Mouse (Mus musculus) heart, embryonic 13.5 days (tissue): ENCODE results near the gene Gm9964. TPM values are rescaled to one million over a fixed set of nuclear protein-coding genes. Genes with fewer than 3 reads are reported as not detected.
A peak's percentile ranks its signal among the peaks of the same experiment; 100 is the strongest.

ENCODE experiments used
- ATAC-seq: fragments of 200-750 bp; cut with Nextera tagmentation; 2 replicates; pipeline ENCODE4 v1.8.0; 2017; ENCODE audit warnings: moderate TSS enrichment; ENCODE audit not compliant: insufficient number of reproducible peaks, low FRiP score, low TSS enrichment; ENCODE audit errors: extremely low read depth
- H3K27ac ChIP-seq: fragments of 300-500 bp; sonication (generic); replicated peaks from 2 replicates; pipeline ENCODE4 v1.5.1; 2015; ENCODE audit warnings: moderate library complexity, mild to moderate bottlenecking, inconsistent platforms
- H3K27me3 ChIP-seq: fragments of 300-500 bp; sonication (generic); replicated peaks from 2 replicates; pipeline ENCODE4 v1.6.1; 2015; ENCODE audit warnings: mild to moderate bottlenecking, inconsistent platforms
- H3K36me3 ChIP-seq: fragments of 300-500 bp; sonication (generic); 2 replicates; pipeline ENCODE4 v1.6.1; 2015; ENCODE audit warnings: mild to moderate bottlenecking, inconsistent platforms
- H3K4me1 ChIP-seq: fragments of 300-500 bp; sonication (generic); 2 replicates; pipeline ENCODE4 v1.6.1; 2015; ENCODE audit warnings: inconsistent platforms
- H3K4me2 ChIP-seq: fragments of 300-500 bp; sonication (generic); 2 replicates; pipeline ENCODE4 v1.6.1; 2015; ENCODE audit warnings: inconsistent platforms, mild to moderate bottlenecking, moderate library complexity
- H3K4me3 ChIP-seq: fragments of 300-500 bp; sonication (generic); 2 replicates; pipeline ENCODE4 v1.5.1; 2015; ENCODE audit warnings: moderate library complexity, mild to moderate bottlenecking, inconsistent platforms
- H3K9ac ChIP-seq: fragments of 300-500 bp; sonication (generic); 2 replicates; pipeline ENCODE4 v1.6.1; 2015; ENCODE audit warnings: inconsistent platforms, mild to moderate bottlenecking, moderate library complexity
- H3K9me3 ChIP-seq: fragments of 300-500 bp; sonication (generic); 2 replicates; pipeline ENCODE4 v1.6.1; 2016; ENCODE audit warnings: inconsistent platforms
- WGBS: fragments of 180-500 bp; shearing (Covaris S2); methylation state at CpG from one replicate; pipeline ENCODE4 v1.1.7; 2015; ENCODE audit warnings: mixed read lengths; 5-methylcytosine and 5-hydroxymethylcytosine counted together
- polyA plus RNA-seq: library from polyadenylated mRNA; unstranded; fragments of >200 nt; fragmentation: Nextera tagmentation; extraction: Ambion mirVana; gene quantifications from 2 replicates; pipeline ENCODE4 v1.2.1, GENCODE M21; 2015

Gene Gm9964
- not detected in 2 replicates for polyA plus RNA-seq

- H3K4me2 ChIP-seq, result no peak within 1 kb of the TSS
- H3K36me3 ChIP-seq, result no peaks in the 10 kb centered on the region
- ATAC-seq, result no peak
- H3K27ac ChIP-seq, result no peak within 1 kb of the TSS
- H3K9ac ChIP-seq, result no peak within 1 kb of the TSS
- no peaks in the 10 kb centered on the region for H3K27me3 ChIP-seq
- WGBS, result 74% methylated on average over 5 of the region's 5 CpGs
- H3K4me3 ChIP-seq, result no peak within 1 kb of the TSS
- no peaks in the 10 kb centered on the region for H3K4me1 ChIP-seq
- no peaks in the 10 kb centered on the region for H3K9me3 ChIP-seq
Measured at GRCm38 (mm10) chr11:79296856-79297491, at the start of gene Gm9964. Gene Gm9964 (minus strand): TSS chr11:79296906.

- peak overlapping the region; percentile 95 for H3K4me3 ChIP-seq
- H3K9ac ChIP-seq, result peak overlapping the region; percentile 100
- peak; percentile 72; the same call in 1 of the 2 replicates for ATAC-seq
- H3K36me3 ChIP-seq, result peaks cover 19% of the 10 kb centered on the region
- H3K27me3 ChIP-seq, result no peaks in the 10 kb centered on the region
- WGBS, result 1% methylated on average over 37 of the region's 63 CpGs
- peaks cover 5% of the 10 kb centered on the region; the same call in 1 of the 2 replicates for H3K9me3 ChIP-seq
- peaks cover 32% of the 10 kb centered on the region for H3K4me1 ChIP-seq
- H3K4me2 ChIP-seq, result peak overlapping the region; percentile 94
- H3K27ac ChIP-seq, result peak overlapping the region; percentile 95
Measured at GRCm38 (mm10) chr11:79339808-79340781, 43.4 kb upstream of the Gm9964 start.

GRCm38 (mm10) chr11:79339234-79339807 lies 42.6 kb upstream of the Gm9964 start, which contains the start of gene Nf1:
Gene Nf1 (plus strand): TSS chr11:79339693.
- Histone ChIP-seq H3K4me3 (peak within 1 kb of the TSS; percentile 95), H3K4me1 (peaks cover 32% of the 10 kb centered on the region), H3K27ac (peak within 1 kb of the TSS; percentile 95), H3K9me3 (peaks cover 5% of the 10 kb centered on the region; the same call in 1 of the 2 replicates), H3K36me3 (peaks cover 14% of the 10 kb centered on the region; the same call in 1 of the 2 replicates), H3K9ac (peak within 1 kb of the TSS; percentile 100), H3K27me3 (no peaks in the 10 kb centered on the region), H3K4me2 (peak within 1 kb of the TSS; percentile 94)
- peak; percentile 82 for ATAC-seq
- WGBS, result under 1% methylated on average over 46 of the region's 49 CpGs

- H3K4me1 ChIP-seq, result peaks cover 32% of the 10 kb centered on the region
- H3K4me3 ChIP-seq, result peak overlapping the region; percentile 95
- peak overlapping the region; percentile 95 for H3K27ac ChIP-seq
- no peak for ATAC-seq
- no peaks in the 10 kb centered on the region for H3K27me3 ChIP-seq
- peak overlapping the region; percentile 100 for H3K9ac ChIP-seq
- H3K36me3 ChIP-seq, result peaks cover 8% of the 10 kb centered on the region; the same call in 1 of the 2 replicates
- WGBS, result 38% methylated on average over 4 of the region's 4 CpGs
- peak overlapping the region; percentile 94 for H3K4me2 ChIP-seq
- H3K9me3 ChIP-seq, result peaks cover 5% of the 10 kb centered on the region; the same call in 1 of the 2 replicates
Measured at GRCm38 (mm10) chr11:79338621-79339020, 41.9 kb upstream of the Gm9964 start.

GRCm38 (mm10) chr11:79336722-79337267 lies 40.1 kb upstream of the Gm9964 start:
- Histone ChIP-seq H3K27me3 (no peaks in the 10 kb centered on the region), H3K36me3 (no peaks in the 10 kb centered on the region), H3K9me3 (peaks cover 5% of the 10 kb centered on the region; the same call in 1 of the 2 replicates), H3K27ac (no peak overlapping the region), H3K4me3 (no peak overlapping the region), H3K9ac (no peak overlapping the region), H3K4me1 (peaks cover 31% of the 10 kb centered on the region), H3K4me2 (no peak overlapping the region)
- no peak for ATAC-seq
- 84% methylated on average over 5 of the region's 5 CpGs for WGBS

- no peak for ATAC-seq
- H3K4me2 ChIP-seq, result no peak overlapping the region
- 83% methylated on average over 6 of the region's 6 CpGs for WGBS
- H3K9me3 ChIP-seq, result peaks cover 5% of the 10 kb centered on the region; the same call in 1 of the 2 replicates
- H3K27me3 ChIP-seq, result no peaks in the 10 kb centered on the region
- H3K36me3 ChIP-seq, result no peaks in the 10 kb centered on the region
- no peak overlapping the region for H3K4me3 ChIP-seq
- no peak overlapping the region for H3K9ac ChIP-seq
- H3K4me1 ChIP-seq, result peaks cover 17% of the 10 kb centered on the region
- no peak overlapping the region for H3K27ac ChIP-seq
Measured at GRCm38 (mm10) chr11:79335077-79335476, 38.4 kb upstream of the Gm9964 start.

GRCm38 (mm10) chr11:79329585-79329984 lies 32.9 kb upstream of the Gm9964 start:
- ATAC-seq, result no peak
- Histone ChIP-seq H3K4me3 (no peak overlapping the region), H3K9me3 (no peaks in the 10 kb centered on the region), H3K9ac (no peak overlapping the region), H3K27me3 (no peaks in the 10 kb centered on the region), H3K27ac (no peak overlapping the region), H3K4me2 (no peak overlapping the region), H3K36me3 (no peaks in the 10 kb centered on the region), H3K4me1 (no peaks in the 10 kb centered on the region)
- 88% methylated on average over 1 of the region's 1 CpGs for WGBS

GRCm38 (mm10) chr11:79328060-79328459 lies 31.4 kb upstream of the Gm9964 start:
- H3K9me3 ChIP-seq, result no peaks in the 10 kb centered on the region
- WGBS, result 89% methylated on average over 4 of the region's 4 CpGs
- H3K36me3 ChIP-seq, result no peaks in the 10 kb centered on the region
- H3K9ac ChIP-seq, result no peak overlapping the region
- H3K4me3 ChIP-seq, result no peak overlapping the region
- no peaks in the 10 kb centered on the region for H3K27me3 ChIP-seq
- no peaks in the 10 kb centered on the region for H3K4me1 ChIP-seq
- no peak overlapping the region for H3K4me2 ChIP-seq
- no peak overlapping the region for H3K27ac ChIP-seq
- ATAC-seq, result no peak

GRCm38 (mm10) chr11:79327106-79327505 lies 30.4 kb upstream of the Gm9964 start:
- ATAC-seq, result no peak
- Histone ChIP-seq H3K27ac (no peak overlapping the region), H3K9ac (no peak overlapping the region)

GRCm38 (mm10) chr11:79325663-79326062 lies 29.0 kb upstream of the Gm9964 start:
- Histone ChIP-seq H3K27me3 (no peaks in the 10 kb centered on the region), H3K4me2 (no peak overlapping the region), H3K4me3 (no peak overlapping the region), H3K27ac (no peak overlapping the region), H3K9ac (no peak overlapping the region), H3K36me3 (no peaks in the 10 kb centered on the region), H3K9me3 (no peaks in the 10 kb centered on the region), H3K4me1 (no peaks in the 10 kb centered on the region)
- 72% methylated on average over 8 of the region's 8 CpGs for WGBS
- no peak for ATAC-seq

More at GRCm38 (mm10) chr11:79327106-79327505, 30.4 kb upstream of the Gm9964 start:
- no peaks in the 10 kb centered on the region for H3K9me3 ChIP-seq
- no peak overlapping the region for H3K4me2 ChIP-seq
- no peaks in the 10 kb centered on the region for H3K4me1 ChIP-seq
- 27% methylated on average over 4 of the region's 4 CpGs for WGBS
- H3K4me3 ChIP-seq, result no peak overlapping the region
- no peaks in the 10 kb centered on the region for H3K36me3 ChIP-seq
- no peaks in the 10 kb centered on the region for H3K27me3 ChIP-seq
